Mouse (Mus musculus): ENCODE data around the gene BC037034.
"Not testable (repeated sequence)": the region's sequence is repeated elsewhere in the genome, so short reads cannot be mapped to it uniquely, and the experiment has no call there.

Gene BC037034

DNA sequence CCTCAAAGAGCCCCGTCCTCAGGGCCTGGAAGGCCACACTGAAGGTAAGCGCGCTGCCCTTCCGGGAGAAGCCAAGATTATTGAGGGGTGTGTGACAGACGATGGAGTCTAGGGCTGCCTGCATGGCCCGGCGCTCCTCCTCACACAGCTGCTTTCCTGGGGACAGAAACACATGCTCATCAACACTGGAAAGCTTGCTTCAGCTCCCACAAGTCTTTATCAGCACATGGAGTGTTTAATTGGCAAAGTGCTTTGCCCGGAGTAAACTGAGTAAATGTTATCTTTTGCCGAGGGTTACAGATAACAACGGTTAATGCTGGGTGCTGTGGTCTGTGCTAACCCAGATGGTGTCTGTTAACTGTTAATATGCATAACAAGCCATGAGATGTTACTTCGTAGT, 3.0 kb downstream of the BC037034 start:
- DNase-seq: no peak

DNA sequence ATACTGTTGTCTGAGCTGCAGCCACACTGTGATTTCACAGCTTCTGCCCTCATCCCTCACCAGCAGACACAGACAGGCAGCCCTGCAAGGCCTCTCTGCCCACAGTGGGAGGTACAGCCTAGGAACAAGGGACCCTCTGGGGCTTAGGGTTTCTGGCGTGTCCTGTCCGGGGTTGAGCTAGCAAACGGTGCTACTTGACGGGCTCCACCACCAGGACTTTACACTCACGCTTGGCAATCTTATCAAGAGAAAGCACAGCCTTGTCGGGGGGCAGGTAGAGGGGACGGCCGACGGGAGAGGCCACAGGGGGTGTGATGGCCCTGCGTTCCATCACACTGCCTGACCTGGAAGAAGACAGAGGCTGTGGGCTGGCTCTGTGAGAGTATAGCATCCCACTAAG, 3.8 kb downstream of the BC037034 start:
- DNase-seq: no peak

DNA sequence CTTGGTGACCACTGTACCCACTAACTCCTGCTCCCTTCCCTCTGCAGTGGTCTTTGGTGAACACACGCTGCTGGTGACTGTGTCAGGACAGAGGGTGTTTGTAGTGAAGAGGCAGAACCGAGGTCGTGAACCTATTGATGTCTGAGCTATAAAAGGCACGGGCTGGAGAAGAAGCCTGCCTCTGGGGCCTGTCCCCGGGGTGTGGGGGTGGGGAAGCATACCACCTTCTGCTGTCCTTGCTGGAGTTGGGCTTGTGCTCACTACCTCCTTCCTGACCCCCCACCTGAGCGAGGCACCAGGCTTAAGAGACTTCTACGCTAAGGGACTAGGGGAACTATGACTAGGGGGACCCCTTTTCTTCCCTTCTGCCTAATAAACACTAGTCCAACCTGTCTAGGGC, 4.8 kb downstream of the BC037034 start:
- DNase-seq: no peak

DNA sequence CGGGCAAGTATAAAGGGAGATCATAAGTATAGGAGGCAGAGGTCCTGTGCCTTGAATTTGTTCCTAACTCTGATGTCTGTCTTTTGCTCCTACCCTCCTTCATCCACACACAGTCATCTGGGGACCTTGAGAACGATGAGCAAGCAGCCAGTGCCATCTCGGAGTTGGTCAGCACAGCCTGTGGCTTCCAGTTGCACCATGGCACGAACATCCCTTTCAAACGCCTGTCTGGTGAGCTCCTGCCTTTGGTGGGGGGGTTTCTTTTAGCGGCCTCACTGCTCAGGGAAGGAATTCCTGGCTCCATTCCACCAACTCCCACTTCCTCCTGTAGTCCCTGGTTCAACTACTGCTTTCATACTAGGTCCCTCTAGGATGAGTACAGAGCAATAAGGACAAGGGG, 5.3 kb downstream of the BC037034 start:
- no peak for DNase-seq

DNA sequence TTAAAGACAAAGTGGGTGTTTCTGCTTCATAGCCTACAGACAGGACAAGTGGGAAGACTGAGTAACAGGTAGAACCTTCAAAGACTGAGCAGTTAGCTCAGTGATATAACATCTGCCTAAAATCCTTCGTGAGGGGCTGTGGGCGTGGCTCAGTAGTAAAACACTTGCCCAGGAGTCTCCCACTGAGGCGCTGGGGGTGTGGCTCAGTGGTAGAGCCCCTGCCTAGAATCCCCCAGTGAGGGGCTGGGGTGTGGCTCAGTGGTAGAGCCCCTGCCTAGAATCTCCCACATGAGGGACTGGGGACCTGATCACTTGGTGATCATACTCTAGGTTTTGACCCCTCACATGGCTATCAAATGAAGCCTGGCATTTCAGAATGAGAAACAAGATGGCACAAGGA, 5.8 kb downstream of the BC037034 start:
- no peak for DNase-seq

DNA sequence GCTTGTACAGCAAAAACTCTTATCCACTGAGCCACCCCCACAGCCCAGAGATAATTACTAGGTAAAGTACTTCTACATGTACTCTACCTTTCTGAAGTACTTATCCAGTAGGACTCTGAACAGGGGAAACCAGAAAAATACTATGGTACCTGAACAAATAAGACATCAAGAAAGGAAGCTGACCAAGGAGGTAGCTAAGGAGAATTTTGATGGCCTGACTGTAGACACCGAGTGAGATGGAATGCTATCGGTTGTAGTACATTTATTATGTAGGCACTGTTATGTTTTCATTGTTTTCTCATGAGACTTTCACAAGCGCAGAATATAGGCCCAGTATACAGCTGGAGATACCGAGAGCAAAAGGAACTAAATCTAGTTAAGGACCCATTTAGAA, 6.3 kb downstream of the BC037034 start:
- DNase-seq: no peak

DNA sequence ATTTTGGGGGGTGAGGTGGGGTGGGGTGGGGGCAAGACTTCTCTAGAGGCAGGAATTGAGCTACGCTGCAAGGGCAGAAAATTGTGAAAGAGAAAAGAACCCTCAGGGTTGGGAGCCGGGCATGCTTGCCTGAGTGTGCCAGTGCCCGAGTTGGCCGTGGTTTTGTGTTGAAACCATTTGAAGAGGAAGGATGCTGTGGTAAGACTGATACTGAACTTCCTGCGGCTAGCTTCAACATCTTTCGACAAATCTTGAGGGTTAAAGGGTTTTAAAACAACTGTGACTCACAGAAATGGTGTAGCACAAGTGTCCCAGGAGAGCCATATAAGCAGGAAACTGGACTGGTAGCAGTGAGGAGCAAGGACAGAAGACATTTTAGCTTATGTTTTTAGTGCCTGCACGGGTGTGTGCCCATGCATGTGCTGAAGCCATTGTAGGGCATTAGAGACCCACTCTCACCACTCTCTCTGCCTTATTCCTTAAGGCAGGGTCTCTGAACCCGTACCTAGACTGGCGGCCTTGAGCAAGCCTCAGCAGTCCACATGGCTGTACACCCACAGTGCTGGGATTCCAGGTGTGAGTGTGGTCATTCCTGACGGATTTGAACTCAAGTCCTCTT, 6.8 kb downstream of the BC037034 start:
- DNase-seq: no peak

DNA sequence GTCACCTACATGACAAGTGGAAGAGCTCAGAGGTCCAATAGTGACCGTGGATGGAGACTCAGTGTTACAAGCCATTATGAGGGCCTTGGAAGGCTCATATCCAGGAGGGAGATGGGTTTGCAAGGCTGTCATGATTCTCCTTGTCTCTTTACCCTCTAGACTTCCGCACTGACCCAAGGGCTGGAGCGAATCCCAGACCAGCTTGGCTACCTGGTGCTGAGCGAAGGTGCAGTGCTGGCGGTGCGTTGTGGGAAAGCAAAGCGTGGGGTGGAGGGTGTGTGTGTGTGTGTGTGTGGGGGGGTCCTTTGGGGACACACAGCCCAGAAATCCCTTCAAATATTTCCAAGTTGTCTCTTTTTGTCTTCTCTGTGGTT, 7.8 kb downstream of the BC037034 start:
- peak in 1 of 2 experiments; percentile 72 for DNase-seq

DNA sequence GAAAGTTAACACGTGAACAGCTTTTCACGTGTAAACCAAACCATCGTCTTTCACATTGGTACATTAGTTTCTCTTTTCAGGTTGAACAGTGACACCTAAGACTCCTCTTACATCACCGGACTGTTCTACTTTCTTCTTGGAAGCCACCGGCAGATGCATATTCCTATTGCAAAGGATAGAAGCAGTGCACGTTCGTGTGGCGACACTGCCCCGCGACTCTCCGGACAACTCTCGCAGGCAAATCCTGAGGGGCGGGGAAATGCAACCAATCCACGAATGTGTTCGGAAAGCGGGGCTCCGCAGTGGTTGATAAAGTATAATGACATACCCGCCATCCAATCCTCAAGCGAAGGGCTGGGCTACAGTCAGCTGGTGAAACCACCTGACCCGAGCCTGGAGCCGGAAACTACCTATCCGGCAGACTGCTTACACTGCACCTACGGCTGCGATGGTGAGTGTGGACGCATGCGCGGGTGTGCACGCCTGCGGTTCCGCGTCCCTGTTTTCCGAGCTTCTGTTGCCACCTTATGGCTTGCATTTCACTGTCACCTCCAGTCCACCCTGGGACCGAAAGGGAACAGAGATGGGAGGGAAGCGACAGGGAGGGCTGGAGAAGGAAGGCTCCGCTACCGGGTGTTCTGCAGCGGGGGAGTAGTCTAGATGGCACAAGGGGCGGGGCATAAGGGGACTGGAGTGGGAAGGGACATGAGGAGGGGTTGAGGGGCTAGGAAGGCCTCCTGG, 8.3 kb downstream of the BC037034 start, which contains the start of gene Lamtor4:
Gene Lamtor4 (plus strand): TSS at position 130 of the 741 bp plus-strand sequence.
- DNase-seq: peak; percentile 94 to 95

DNA sequence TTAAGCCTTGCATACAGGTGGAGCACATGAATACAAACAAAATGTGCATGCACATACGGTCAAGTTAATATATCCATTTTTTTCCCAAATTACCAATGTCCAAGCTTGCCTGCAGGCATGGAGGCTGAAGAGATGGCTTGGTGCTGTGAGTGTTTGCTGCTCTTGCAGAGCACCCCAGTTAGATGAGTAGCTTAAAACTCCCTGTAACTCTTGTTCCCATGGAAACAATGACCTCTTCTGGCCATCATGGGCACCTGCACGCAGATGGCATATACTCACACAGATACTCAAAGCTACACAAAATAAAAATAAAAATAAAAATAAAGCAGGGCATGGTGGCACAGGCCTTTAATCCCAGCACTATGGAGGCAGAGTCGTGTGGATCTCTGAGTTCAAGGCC, 10.8 kb downstream of the BC037034 start:
- no peak for DNase-seq

DNA sequence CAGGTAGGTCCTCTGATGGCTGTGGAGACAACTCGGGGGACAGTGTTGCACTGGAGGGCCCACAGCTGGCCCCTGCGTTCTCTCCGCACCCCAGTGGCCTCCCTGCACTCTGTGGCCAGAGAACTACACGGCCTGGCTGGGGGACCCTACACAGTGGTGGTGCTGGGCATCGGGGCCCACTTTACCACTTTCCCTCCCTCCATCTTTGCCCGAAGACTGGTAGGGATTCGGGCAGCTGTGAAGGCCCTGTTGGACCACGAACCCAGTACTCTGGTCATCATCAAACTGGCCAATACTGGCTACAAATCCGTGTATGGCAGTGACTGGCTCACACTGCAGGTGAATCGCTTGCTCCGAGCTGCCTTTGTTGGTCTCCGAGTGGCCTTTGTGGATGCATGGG, 12.7 kb downstream of the BC037034 start:
- no peak for DNase-seq

DNA sequence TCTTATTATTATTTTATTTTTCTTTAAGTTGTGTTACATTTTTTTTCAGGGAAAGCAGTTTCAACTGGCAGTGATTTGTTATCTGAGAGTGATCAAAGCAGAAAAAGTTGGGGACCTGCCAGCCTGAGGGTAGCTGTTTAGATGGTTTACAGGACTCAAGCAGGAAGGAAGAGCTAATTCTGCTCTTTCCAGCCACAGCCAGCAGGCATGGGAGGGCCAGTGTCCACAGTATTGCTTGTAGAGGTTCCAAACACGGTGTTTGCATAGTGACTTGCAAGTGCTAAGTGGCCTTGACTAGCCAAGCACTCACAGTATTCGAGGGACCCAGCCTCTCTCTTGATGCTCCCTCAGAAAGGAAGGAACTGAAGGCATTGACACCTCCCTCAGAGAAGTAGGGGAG, 22.3 kb downstream of the BC037034 start:
- no peak for DNase-seq

DNA sequence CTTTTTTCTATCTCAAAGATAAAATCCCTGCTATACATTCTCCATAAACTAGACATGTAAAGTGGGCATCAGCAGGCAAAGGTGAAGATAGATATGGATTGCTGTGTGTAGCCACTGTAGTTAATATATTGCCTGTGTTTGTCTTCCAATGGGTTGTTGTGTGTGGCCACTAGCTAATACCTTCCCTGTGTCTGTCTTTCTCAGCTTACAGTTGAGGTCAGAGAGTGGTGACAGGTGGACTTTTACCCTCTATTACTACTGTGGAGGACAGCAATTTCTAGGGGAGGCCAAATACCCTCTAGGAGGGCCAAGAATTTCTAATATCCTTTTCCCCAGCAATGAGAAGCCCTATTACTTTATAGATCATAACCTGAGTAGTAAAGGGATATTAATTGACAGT, 29.6 kb downstream of the BC037034 start:
- no peak for DNase-seq

DNA sequence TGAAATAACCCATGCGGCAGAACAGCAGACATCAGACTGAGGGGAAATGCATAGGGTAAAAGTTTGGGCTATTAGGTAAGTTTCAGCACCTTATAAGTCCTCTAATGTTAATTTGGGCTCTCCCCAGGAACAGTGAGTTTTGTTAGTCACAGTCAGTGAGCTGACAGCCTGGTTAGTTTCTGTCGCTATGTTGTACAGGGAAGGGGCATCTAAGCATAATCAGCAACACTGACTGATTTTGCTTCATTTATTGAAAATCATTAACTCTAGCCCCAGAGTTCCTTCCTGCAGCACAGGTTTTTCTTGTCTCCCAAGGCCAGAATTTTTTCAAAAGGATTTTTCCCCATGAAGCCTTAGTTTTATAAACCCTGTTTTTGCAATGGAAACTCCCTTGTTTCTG, 30.1 kb downstream of the BC037034 start:
- no peak for DNase-seq

DNA sequence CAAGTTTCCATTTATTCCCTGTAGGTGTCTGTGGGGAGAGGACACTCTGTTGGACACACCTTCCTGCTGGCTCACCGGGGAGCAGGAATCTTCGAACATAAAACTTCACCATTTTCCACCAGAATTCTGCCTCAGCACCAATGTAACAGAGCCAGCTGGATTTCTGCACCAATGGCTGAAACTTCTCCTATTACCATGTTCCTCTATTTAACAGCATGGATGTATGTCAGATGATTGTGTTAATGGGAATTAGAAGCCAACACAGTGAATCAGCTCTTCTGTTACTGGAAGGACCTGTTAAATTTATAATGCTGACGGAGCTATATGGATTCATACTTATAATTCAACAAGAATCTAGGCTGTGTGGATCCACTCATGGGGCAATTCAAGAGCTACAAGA, 34.3 kb downstream of the BC037034 start:
- DNase-seq: no peak

DNA sequence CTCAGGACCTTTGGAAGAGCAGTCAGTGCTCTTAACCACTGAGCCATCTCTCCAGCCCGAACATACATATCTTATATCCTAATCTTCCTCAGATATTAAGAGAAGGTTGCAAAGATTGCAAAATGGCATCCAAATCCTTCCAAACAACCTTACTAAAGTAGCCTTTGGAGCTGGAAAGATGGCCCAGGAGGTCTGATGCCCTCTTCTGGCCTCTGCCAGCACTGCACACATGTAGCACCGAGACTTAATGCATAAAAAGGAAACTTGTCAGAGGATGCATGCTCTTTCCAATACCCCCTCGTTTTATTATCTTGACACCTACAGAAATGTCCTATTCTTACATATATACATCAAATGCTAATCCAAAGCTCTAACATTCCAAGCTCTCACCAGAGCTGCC, 35.8 kb downstream of the BC037034 start:
- DNase-seq: peak; percentile 56 to 71

DNA sequence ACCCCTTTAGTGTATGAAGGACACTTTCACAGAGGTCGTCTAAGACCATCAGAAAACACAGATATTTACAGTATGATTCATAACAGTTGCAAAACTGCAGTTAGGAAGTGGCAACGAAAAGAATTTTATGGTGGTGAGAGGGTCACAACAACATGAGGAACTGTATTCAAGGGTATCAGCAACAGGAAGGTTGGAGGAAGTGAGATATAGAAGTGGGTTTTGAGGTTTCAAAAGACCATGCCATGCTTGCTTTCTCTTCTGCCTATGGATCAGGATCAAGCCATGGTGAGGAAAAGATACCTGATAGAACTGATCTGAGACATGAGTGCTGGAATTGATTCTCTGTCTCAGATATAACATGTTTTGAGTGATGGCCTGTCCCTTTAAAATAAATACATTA, 36.5 kb downstream of the BC037034 start:
- DNase-seq: no peak

DNA sequence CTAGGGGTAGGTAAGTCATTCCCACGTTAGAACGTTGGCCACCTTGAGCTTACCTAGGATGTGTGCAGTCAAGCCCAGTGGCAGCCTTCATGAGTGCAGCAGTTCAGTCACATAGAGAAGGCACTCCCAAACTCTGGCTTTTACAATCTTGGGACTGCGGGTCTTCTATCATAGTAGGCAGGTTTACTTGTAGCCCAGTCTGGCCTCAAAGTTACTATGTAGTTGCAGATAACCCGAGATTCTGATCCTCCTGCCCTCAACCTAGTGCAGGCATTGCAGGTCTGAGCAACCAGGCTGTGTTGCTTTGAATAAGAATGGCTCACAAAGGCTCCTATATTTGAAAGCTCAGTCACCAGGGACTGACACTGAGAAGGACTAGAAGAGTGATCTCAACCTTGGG, 37.3 kb downstream of the BC037034 start:
- no peak for DNase-seq

DNA sequence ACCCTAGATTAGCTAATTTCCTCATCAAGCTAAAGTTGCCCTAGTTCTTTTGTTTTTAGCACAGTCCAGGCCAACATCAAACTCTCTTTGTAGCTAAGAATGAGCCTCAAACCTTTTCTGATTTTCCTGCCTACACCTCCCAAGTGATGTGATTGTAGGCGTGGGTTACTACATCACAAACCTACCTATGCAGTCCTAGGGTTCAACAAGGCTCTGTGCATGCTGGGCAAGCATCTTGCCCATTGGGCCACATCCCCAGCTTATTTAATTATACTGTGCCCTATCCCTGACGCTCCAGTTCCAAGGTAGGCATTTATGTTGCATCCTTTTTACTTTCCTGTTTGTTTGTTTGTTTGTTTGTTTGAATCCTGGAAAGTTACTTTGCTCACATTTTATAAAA, 38.1 kb downstream of the BC037034 start, which contains the start of gene Nxpe5:
Gene Nxpe5 (plus strand): TSS at position 199 of the 400 bp plus-strand sequence.
- no peak for DNase-seq

DNA sequence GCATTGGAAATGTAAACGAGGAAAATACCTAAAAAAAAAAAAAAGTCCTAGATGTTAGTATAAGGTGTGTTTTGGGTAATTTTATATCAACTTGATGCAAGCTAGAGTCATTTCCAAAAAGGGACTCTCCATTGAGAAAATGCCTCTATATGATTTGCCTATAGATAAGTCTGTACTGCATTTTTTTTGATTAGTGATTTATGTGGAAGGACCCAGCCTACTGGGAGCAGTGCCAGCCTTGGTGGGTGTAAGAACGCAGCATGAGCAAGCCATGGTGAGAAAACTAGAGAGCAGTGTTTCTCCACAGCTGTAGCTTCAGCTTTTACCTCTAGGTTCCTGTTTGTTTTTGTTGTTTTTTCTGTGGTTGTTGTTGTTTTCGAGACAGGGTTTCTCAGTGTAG, 40.5 kb downstream of the BC037034 start:
- no peak for DNase-seq

DNA sequence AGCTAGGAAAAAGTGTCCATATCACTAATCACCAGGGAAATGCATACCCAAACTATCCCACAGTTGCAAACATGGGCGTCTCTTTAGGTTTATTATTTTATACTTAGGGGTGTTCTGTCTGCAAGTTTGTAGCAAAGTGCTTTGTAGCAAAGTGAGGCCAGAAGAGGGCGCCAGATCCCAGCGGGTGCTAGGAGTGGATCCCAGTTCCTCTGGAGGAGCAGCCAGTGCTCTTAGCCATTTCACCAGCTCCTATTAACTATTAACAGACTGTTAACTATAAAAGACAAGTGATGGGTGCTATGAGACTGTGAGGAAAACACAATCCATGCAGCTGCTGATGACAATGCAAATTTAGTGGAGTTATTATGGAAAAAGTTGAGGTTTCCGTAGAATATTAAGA, 41.7 kb downstream of the BC037034 start:
- peak; percentile 85 to 94 for DNase-seq

DNA sequence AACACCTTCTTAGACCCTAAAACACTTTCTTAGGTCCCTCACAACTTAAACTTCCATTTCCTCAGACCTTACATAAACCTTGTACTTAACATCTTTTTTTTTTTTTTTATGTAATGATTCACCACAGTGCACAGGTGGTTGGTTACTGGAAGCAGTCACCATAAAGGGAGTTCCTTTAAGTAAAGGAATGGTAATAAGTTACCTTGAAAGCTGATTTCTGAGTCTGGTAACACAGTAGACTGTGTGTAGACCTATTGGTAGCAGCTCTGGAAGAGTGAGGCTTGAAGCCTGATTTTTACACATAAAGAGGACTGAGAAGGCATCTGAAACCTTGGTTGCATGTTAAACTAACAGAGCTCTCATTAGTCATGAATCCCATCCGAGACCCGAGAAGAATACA, 44.0 kb downstream of the BC037034 start:
- DNase-seq: no peak

DNA sequence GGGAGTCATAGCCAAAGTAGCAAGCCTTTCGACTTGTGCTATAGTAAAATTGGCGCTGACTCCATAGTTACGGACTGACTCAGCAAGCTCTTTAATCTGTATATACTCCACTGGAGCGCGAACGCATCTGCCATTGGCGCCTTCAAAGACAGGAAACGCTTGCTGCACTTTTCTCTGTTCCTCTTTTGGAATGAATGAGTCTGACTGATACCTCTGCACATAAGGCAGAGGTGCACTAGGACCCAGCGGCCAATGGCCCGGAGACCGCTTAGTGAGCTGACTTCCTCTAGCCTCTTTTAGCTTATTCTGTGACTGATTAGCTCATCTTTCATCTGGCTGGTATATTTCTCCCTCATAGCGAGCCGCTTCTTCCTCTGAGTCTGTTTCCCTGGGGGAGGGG, 47.2 kb downstream of the BC037034 start:
- DNase-seq: not testable (repeated sequence)
